Mouse (Mus musculus) kidney, postnatal 0 days (tissue): Measurements from ENCODE around the gene Skp1a. TPM values are rescaled to one million over a fixed set of nuclear protein-coding genes. Genes with fewer than 3 reads are reported as not detected.

Experiments used
- ATAC-seq: fragments of 200-750 bp; cut with Nextera tagmentation; replicated peaks from 2 replicates; pipeline ENCODE4 v1.8.0; 2017; ENCODE audit warnings: low read depth, moderate number of reproducible peaks, moderate TSS enrichment, moderate library complexity; ENCODE audit not compliant: low FRiP score
- DNase-seq: peaks from one replicate; pipeline ENCODE4 v3.0.0-alpha.2; 2016; ENCODE audit warnings: low spot score
- H3K27ac ChIP-seq: fragments of 300-500 bp; sonication (generic); 2 replicates; pipeline ENCODE4 v1.5.1; 2014; ENCODE audit warnings: mild to moderate bottlenecking
- H3K27me3 ChIP-seq: fragments of 300-500 bp; sonication (generic); 2 replicates; pipeline ENCODE4 v1.6.1; 2014; ENCODE audit warnings: low read length, mixed read lengths; ENCODE audit not compliant: insufficient read depth
- H3K36me3 ChIP-seq: fragments of 300-500 bp; sonication (generic); 2 replicates; pipeline ENCODE4 v1.6.1; 2014; ENCODE audit warnings: low read length, mixed read lengths; ENCODE audit not compliant: insufficient read depth
- H3K4me1 ChIP-seq: fragments of 300-500 bp; sonication (generic); replicated peaks from 2 replicates; pipeline ENCODE4 v1.6.1; 2014; ENCODE audit warnings: antibody characterized with exemption, low read length, mixed read lengths; ENCODE audit not compliant: insufficient read depth
- H3K4me2 ChIP-seq: fragments of 300-500 bp; sonication (generic); 2 replicates; pipeline ENCODE4 v1.6.1; 2014; ENCODE audit warnings: mild to moderate bottlenecking, low read length, moderate library complexity, mixed read lengths
- H3K4me3 ChIP-seq: fragments of 300-500 bp; sonication (generic); replicated peaks from 2 replicates; pipeline ENCODE4 v1.5.1; 2014; ENCODE audit warnings: low read depth, low read length
- H3K9ac ChIP-seq: fragments of 300-500 bp; sonication (generic); 2 replicates; pipeline ENCODE4 v1.6.1; 2014; ENCODE audit warnings: low read depth, low read length
- H3K9me3 ChIP-seq: fragments of 300-500 bp; sonication (generic); replicated peaks from 2 replicates; pipeline ENCODE4 v1.6.1; 2016; ENCODE audit warnings: low read length, inconsistent platforms, mixed read lengths
- CTCF ChIP-seq: IDR thresholded peaks from 2 replicates; pipeline ENCODE4 v1.5.1; 2016; ENCODE audit warnings: antibody characterized with exemption, low read depth, mild to moderate bottlenecking, moderate library complexity
- WGBS: fragments of 180-500 bp; shearing (Covaris S2); extraction: QIAGEN DNeasy Blood & Tissue Kit; methylation state at CpG from one replicate; pipeline ENCODE4 v1.1.7; 2014; 5-methylcytosine and 5-hydroxymethylcytosine counted together
- polyA plus RNA-seq: library from polyadenylated mRNA; unstranded; fragments of >200 nt; fragmentation: Nextera tagmentation; extraction: Ambion mirVana; gene quantifications from 2 replicates; pipeline ENCODE4 v1.2.1, GENCODE M21; 2015

The Skp1a gene
- polyA plus RNA-seq, 1 experiment from 2014 or later: 917 TPM

- no peak overlapping the region; the same call in 1 of the 2 replicates for H3K27ac ChIP-seq
- H3K4me1 ChIP-seq: peaks cover 9% of the 10 kb centered on the region; the same call in 1 of the 2 replicates
- WGBS: 19% methylated on average over 3 of the region's 3 CpGs
- no peak for ATAC-seq
- peak; percentile 43 for DNase-seq
- peak overlapping the region; percentile 98 for H3K9ac ChIP-seq
- no peaks in the 10 kb centered on the region for H3K27me3 ChIP-seq
- peaks cover 11% of the 10 kb centered on the region; the same call in 1 of the 2 replicates for H3K36me3 ChIP-seq
- no peak for TF ChIP-seq CTCF
- H3K9me3 ChIP-seq: no peaks in the 10 kb centered on the region
- peak overlapping the region; percentile 76 for H3K4me2 ChIP-seq
- peak overlapping the region; percentile 92 for H3K4me3 ChIP-seq
These were observed 1.4 kb downstream of the Skp1a start for GRCm38 (mm10) chr11:52233043-52233653.

GRCm38 (mm10) chr11:52233906-52234305, 2.1 kb downstream of the Skp1a start:
- no peak for ATAC-seq
- H3K9ac ChIP-seq: no peak overlapping the region; the same call in 1 of the 2 replicates
- TF ChIP-seq CTCF: no peak
- no peak overlapping the region for H3K27ac ChIP-seq
- peak overlapping the region; percentile 76; the same call in 1 of the 2 replicates for H3K4me2 ChIP-seq
- H3K4me1 ChIP-seq: peaks cover 9% of the 10 kb centered on the region; the same call in 1 of the 2 replicates
- peaks cover 15% of the 10 kb centered on the region; the same call in 1 of the 2 replicates for H3K36me3 ChIP-seq
- WGBS: 85% methylated on average over 1 of the region's 1 CpGs
- no peaks in the 10 kb centered on the region for H3K27me3 ChIP-seq
- no peaks in the 10 kb centered on the region for H3K9me3 ChIP-seq
- H3K4me3 ChIP-seq: peak overlapping the region; percentile 92; the same call in 1 of the 2 replicates
- no peak for DNase-seq

GRCm38 (mm10) chr11:52234509-52234908, 2.7 kb downstream of the Skp1a start:
- Histone ChIP-seq H3K27ac (no peak overlapping the region), H3K36me3 (peaks cover 15% of the 10 kb centered on the region; the same call in 1 of the 2 replicates), H3K4me2 (peak overlapping the region; percentile 28), H3K9me3 (no peaks in the 10 kb centered on the region), H3K4me3 (no peak overlapping the region), H3K9ac (no peak overlapping the region), H3K27me3 (no peaks in the 10 kb centered on the region), H3K4me1 (peaks cover 9% of the 10 kb centered on the region; the same call in 1 of the 2 replicates)
- ATAC-seq (no peak), DNase-seq (no peak)
- no peak for TF ChIP-seq CTCF

GRCm38 (mm10) chr11:52240898-52241542, 9.2 kb downstream of the Skp1a start:
- WGBS: 76% methylated on average over 4 of the region's 4 CpGs
- Histone ChIP-seq H3K27me3 (no peaks in the 10 kb centered on the region), H3K4me3 (no peak overlapping the region), H3K9me3 (no peaks in the 10 kb centered on the region), H3K27ac (no peak overlapping the region), H3K4me2 (no peak overlapping the region), H3K4me1 (no peaks in the 10 kb centered on the region), H3K9ac (no peak overlapping the region), H3K36me3 (peaks cover 26% of the 10 kb centered on the region; the same call in 1 of the 2 replicates)
- no peak for ATAC-seq
- TF ChIP-seq CTCF: no peak
- no peak for DNase-seq

- DNase-seq (no peak), ATAC-seq (peak; percentile 73)
- WGBS: 89% methylated on average over 2 of the region's 2 CpGs
- H3K27ac ChIP-seq: no peak overlapping the region
- peak; percentile 39; the same call in 1 of the 2 replicates for TF ChIP-seq CTCF
- H3K4me2 ChIP-seq: no peak overlapping the region
- no peaks in the 10 kb centered on the region for H3K9me3 ChIP-seq
- no peak overlapping the region for H3K4me3 ChIP-seq
- H3K4me1 ChIP-seq: no peaks in the 10 kb centered on the region
- no peak overlapping the region for H3K9ac ChIP-seq
- H3K27me3 ChIP-seq: no peaks in the 10 kb centered on the region
- peaks cover 23% of the 10 kb centered on the region; the same call in 1 of the 2 replicates for H3K36me3 ChIP-seq
These were observed 17.7 kb downstream of the Skp1a start for GRCm38 (mm10) chr11:52249452-52249851.

GRCm38 (mm10) chr11:52251770-52252169, 20.0 kb downstream of the Skp1a start:
- Histone ChIP-seq H3K27ac (no peak overlapping the region), H3K36me3 (peaks cover 14% of the 10 kb centered on the region), H3K4me2 (no peak overlapping the region), H3K4me3 (no peak overlapping the region), H3K9me3 (no peaks in the 10 kb centered on the region), H3K9ac (no peak overlapping the region), H3K27me3 (no peaks in the 10 kb centered on the region), H3K4me1 (no peaks in the 10 kb centered on the region)
- 73% methylated on average over 5 of the region's 5 CpGs for WGBS
- no peak for DNase-seq
- TF ChIP-seq CTCF: no peak
- no peak for ATAC-seq
